Mouse (Mus musculus): ENCODE results near the gene Mecr.

GRCm38 (mm10) chr4:131854950-131855349 lies 11.7 kb downstream of the Mecr start:
- TF ChIP-seq EP300 (IDR thresholded peaks at IDR 0.05; ENCODE audit: insufficient read depth, low read depth, low read length), result no peak
- no peak for TF ChIP-seq POLR2A (IDR thresholded peaks at IDR 0.05; ENCODE audit: insufficient read depth, low read length)
- no peak for TF ChIP-seq CTCF (IDR thresholded peaks at IDR 0.05; ENCODE audit: low read depth, low read length)

Data from ES-Bruce4 (cell line).